Mouse (Mus musculus) CH12.LX (cell line): ENCODE measurements around the gene Runx2. TPM values are rescaled to one million over a fixed set of nuclear protein-coding genes. Genes with fewer than 3 reads are reported as not detected.

Experiments
- DNase-seq: peaks from one replicate; pipeline ENCODE4 v3.0.0-alpha.2; 2013; ENCODE audit errors: extremely low read depth
- H3K27ac ChIP-seq: 2 replicates; pipeline ENCODE4 v1.5.1; 2012; ENCODE audit warnings: low read depth, mild to moderate bottlenecking, control low read depth, moderate library complexity; ENCODE audit not compliant: insufficient read depth
- H3K27me3 ChIP-seq: replicated peaks from 2 replicates; pipeline ENCODE3; 2012; ENCODE audit warnings: inconsistent platforms
- H3K36me3 ChIP-seq, 2 experiments: replicated peaks in 1 of 2; 2 replicates each; pipeline versions ENCODE3 to v1.6.1; 2012; ENCODE audit warnings: inconsistent platforms in 1 of 2, low read length in 1 of 2, mild to moderate bottlenecking in 1 of 2, mixed read lengths in 1 of 2, moderate library complexity in 1 of 2; ENCODE audit not compliant: control insufficient read depth in 1 of 2, insufficient read depth in 1 of 2
- H3K4me1 ChIP-seq, 2 experiments: 2 replicates each; pipeline ENCODE4 v1.6.1; 2012; ENCODE audit warnings: inconsistent platforms in 1 of 2, moderate library complexity in 1 of 2; ENCODE audit not compliant: insufficient read depth in 2 of 2, control insufficient read depth in 1 of 2
- H3K4me2 ChIP-seq: 2 replicates; pipeline ENCODE4 v1.6.1; 2012; ENCODE audit warnings: low read depth, mild to moderate bottlenecking, control low read depth; ENCODE audit not compliant: poor library complexity, insufficient read depth, severe bottlenecking
- H3K4me3 ChIP-seq, 3 experiments: fragments of 150-350 bp in 1 of 3; sonication (generic) in 1 of 3; replicated peaks in 1 of 3; 2 replicates each; pipeline versions ENCODE3 to v1.5.1; 2011 to 2012; ENCODE audit warnings: low read depth in 2 of 3, low read length in 2 of 3, mild to moderate bottlenecking in 2 of 3, moderate library complexity in 2 of 3, control low read depth in 1 of 3, improper control_type of control experiment in 1 of 3, inconsistent platforms in 1 of 3, mixed read lengths in 1 of 3; ENCODE audit not compliant: poor library complexity in 1 of 3
- H3K79me2 ChIP-seq: replicated peaks from 2 replicates; pipeline ENCODE4 v1.6.1; 2012; ENCODE audit warnings: mild to moderate bottlenecking, moderate library complexity; ENCODE audit not compliant: control insufficient read depth, poor library complexity, insufficient read depth, severe bottlenecking; ENCODE audit errors: extremely low read depth
- H3K9ac ChIP-seq: 2 replicates; pipeline ENCODE4 v1.6.1; 2012; ENCODE audit warnings: low read depth, mild to moderate bottlenecking, control low read depth, moderate library complexity; ENCODE audit not compliant: insufficient read depth
- H3K9me3 ChIP-seq: replicated peaks from 2 replicates; pipeline ENCODE3; 2012; ENCODE audit warnings: low read length, inconsistent platforms, mixed read lengths
- BHLHE40 ChIP-seq: IDR thresholded peaks from 2 replicates; pipeline ENCODE4 v1.6.1; 2011; ENCODE audit warnings: mild to moderate bottlenecking, low read depth, low read length, improper control_type of control experiment
- CHD1 ChIP-seq: IDR thresholded peaks from 2 replicates; pipeline ENCODE4 v1.6.1; 2012; ENCODE audit warnings: low read depth, low read length, improper control_type of control experiment, inconsistent platforms
- EP300 ChIP-seq: IDR thresholded peaks from 2 replicates; pipeline ENCODE4 v1.6.1; 2011; ENCODE audit warnings: low read length, improper control_type of control experiment
- ETS1 ChIP-seq: conservative IDR thresholded peaks from 2 replicates; pipeline ENCODE4 v1.6.1; 2012; ENCODE audit warnings: low read depth, mild to moderate bottlenecking, inconsistent platforms, low read length, improper control_type of control experiment, moderate library complexity
- IRF4 ChIP-seq: IDR thresholded peaks from 2 replicates; pipeline ENCODE4 v1.6.1; 2014; ENCODE audit warnings: low read depth, mild to moderate bottlenecking, inconsistent platforms, low read length, improper control_type of control experiment
- JUN ChIP-seq: IDR thresholded peaks from 2 replicates; pipeline ENCODE4 v1.6.1; 2011; ENCODE audit warnings: low read depth, mild to moderate bottlenecking, low read length, improper control_type of control experiment, moderate library complexity; ENCODE audit not compliant: insufficient read depth
- JUND ChIP-seq: conservative IDR thresholded peaks from 2 replicates; pipeline ENCODE4 v1.6.1; 2011; ENCODE audit warnings: low read depth, low read length, improper control_type of control experiment
- MAZ ChIP-seq: IDR thresholded peaks from 2 replicates; pipeline ENCODE4 v1.6.1; 2012; ENCODE audit warnings: low read depth, mild to moderate bottlenecking, inconsistent platforms, low read length, improper control_type of control experiment, moderate library complexity
- MEF2A ChIP-seq: IDR thresholded peaks from 2 replicates; pipeline ENCODE4 v1.6.1; 2014; ENCODE audit warnings: low read depth, mild to moderate bottlenecking, inconsistent platforms, low read length, improper control_type of control experiment, borderline replicate concordance
- MXI1 ChIP-seq: IDR thresholded peaks from 2 replicates; pipeline ENCODE4 v1.6.1; 2011; ENCODE audit warnings: mild to moderate bottlenecking, low read depth, low read length, improper control_type of control experiment
- MYC ChIP-seq: IDR thresholded peaks from 2 replicates; pipeline ENCODE4 v1.6.1; 2011; ENCODE audit warnings: low read depth, mild to moderate bottlenecking, improper control_type of control experiment, low read length
- NELFE ChIP-seq: IDR thresholded peaks from 2 replicates; pipeline ENCODE4 v1.6.1; 2011; ENCODE audit warnings: low read depth, low read length, improper control_type of control experiment
- POLR2A ChIP-seq: IDR thresholded peaks from 2 replicates; pipeline ENCODE4 v1.6.1; 2011; ENCODE audit warnings: low read depth, mild to moderate bottlenecking, improper control_type of control experiment, low read length
- POLR2AphosphoS2 ChIP-seq: IDR thresholded peaks from 2 replicates; pipeline ENCODE4 v1.6.1; 2011; ENCODE audit warnings: low read depth, low read length, improper control_type of control experiment
- RAD21 ChIP-seq: IDR thresholded peaks from 2 replicates; pipeline ENCODE4 v1.6.1; 2011; ENCODE audit warnings: low read depth, mild to moderate bottlenecking, low read length, improper control_type of control experiment, moderate library complexity
- UBTF ChIP-seq: IDR thresholded peaks from 2 replicates; pipeline ENCODE4 v1.6.1; 2012; ENCODE audit warnings: low read depth, mild to moderate bottlenecking, inconsistent platforms, low read length, improper control_type of control experiment, moderate library complexity
- USF1 ChIP-seq: IDR thresholded peaks from 2 replicates; pipeline ENCODE4 v1.6.1; 2014; ENCODE audit warnings: low read depth, mild to moderate bottlenecking, inconsistent platforms, low read length, improper control_type of control experiment
- USF2 ChIP-seq: conservative IDR thresholded peaks from 2 replicates; pipeline ENCODE4 v1.6.1; 2011; ENCODE audit warnings: low read depth, low read length, improper control_type of control experiment
- ZC3H11A ChIP-seq: IDR thresholded peaks from 2 replicates; pipeline ENCODE4 v1.6.1; 2012; ENCODE audit warnings: low read depth, mild to moderate bottlenecking, inconsistent platforms, low read length, improper control_type of control experiment
- ZMIZ1 ChIP-seq: IDR thresholded peaks from 2 replicates; pipeline ENCODE4 v1.6.1; 2012; ENCODE audit warnings: low read depth, mild to moderate bottlenecking, inconsistent platforms, low read length, improper control_type of control experiment
- ZNF384 ChIP-seq: IDR thresholded peaks from 2 replicates; pipeline ENCODE4 v1.6.1; 2012; ENCODE audit warnings: low read depth, low read length, improper control_type of control experiment, inconsistent platforms
- dilution Hi-C: fragments of 300-500 bp; cut with MboI; formaldehyde crosslinking; loops from 2 replicates; pipeline ENCODE4 v1.14.3; 2020; ENCODE audit warnings: low sequenced_read_pairs; ENCODE audit not compliant: extremely low pct_unique_long_range_greater_than_20kb, extremely low pct_ligation_motif_present
- in situ Hi-C: fragments of 300-500 bp; cut with MboI; formaldehyde crosslinking; loops from 3 replicates; pipeline ENCODE4 v1.14.3; 2019; ENCODE audit warnings: low sequenced_read_pairs, low pct_ligation_motif_present, low pct_unique_long_range_greater_than_20kb, mixed read lengths
- polyA plus RNA-seq: library from polyadenylated mRNA; unstranded; fragments of >175 nt; gene quantifications from 2 replicates; pipeline ENCODE4 v1.2.1, GENCODE M21; 2012; ENCODE audit warnings: low read depth; ENCODE audit not compliant: insufficient read length
- total RNA-seq, 2 experiments: library from RNA; depleted of rRNA; stranded (reverse); fragments of 300-350 nt in 1 of 2; fragments of >200 nt in 1 of 2; gene quantifications; 2 replicates each; pipeline ENCODE4 v1.2.3; 2012 to 2014

Runx2 gene
- total and polyA plus RNA-seq, 3 experiments = 0.70 to 1.4 (median 1.1) TPM

DNA sequence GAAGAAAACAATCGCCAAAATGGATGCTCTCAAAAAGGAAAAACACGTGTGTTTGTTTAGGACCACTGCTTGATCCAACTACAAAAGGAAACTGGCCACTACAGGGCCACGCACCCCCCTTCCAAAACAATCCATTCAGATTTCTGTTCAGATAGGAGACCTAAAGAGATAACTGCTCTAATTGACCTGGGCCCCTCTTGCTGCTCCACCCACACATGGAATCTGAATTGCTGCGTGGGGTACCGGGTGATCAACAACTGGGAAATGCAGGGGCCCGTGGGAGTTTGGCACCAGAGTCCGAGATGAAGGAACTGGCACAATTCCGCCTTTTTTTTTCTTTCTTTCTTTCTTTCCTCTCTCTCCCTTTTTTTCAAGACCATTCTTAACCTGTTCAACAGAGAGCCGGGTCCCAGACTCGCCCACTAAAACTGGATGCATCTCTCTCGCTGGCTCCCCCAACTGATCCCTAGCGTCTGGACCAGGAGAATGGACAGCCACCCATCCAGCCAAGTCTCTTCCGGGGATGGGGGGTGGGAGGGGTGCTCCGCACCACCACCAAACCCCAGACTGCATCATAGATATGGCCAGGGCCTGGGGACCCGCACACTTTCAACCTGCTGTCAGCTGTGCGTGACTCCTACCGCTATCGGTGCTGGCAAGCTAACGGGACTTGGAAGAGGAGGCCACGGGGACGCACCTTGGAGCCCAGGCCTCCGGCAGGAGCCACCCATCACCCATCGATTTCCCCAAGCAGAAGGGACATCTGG lies 80.9 kb downstream of the Runx2 start:
- peak overlapping the region in 2 of 3 experiments; percentile 13 to 80 for H3K4me3 ChIP-seq
- H3K27me3 ChIP-seq = peaks cover 12% of the 10 kb centered on the region
- TF ChIP-seq USF1 = no peak
- no peak for TF ChIP-seq MEF2A
- no peak for TF ChIP-seq UBTF
- TF ChIP-seq ETS1 = no peak
- no peak for TF ChIP-seq CHD1
- no peak for TF ChIP-seq ZMIZ1
- TF ChIP-seq RAD21 = no peak
- no peak for TF ChIP-seq USF2
- no peak for TF ChIP-seq NELFE
- TF ChIP-seq POLR2AphosphoS2 = no peak
- no peak for TF ChIP-seq ZC3H11A
- no peak for TF ChIP-seq MYC
- no peak for TF ChIP-seq BHLHE40
- no peak for TF ChIP-seq MAZ
- TF ChIP-seq POLR2A = no peak
- TF ChIP-seq ZNF384 = no peak
- no peak for DNase-seq
- no peak overlapping the region for H3K27ac ChIP-seq
- no peak overlapping the region for H3K9ac ChIP-seq
- H3K4me1 ChIP-seq = peaks cover under 1 to 3% of the 10 kb centered on the region in 2 experiments; a peak in 3 of 4 replicates
- dilution Hi-C loops = no loop called here
- H3K9me3 ChIP-seq = peaks cover 8% of the 10 kb centered on the region
- H3K4me2 ChIP-seq = peak overlapping the region; percentile 31
- H3K79me2 ChIP-seq = no peaks in the 10 kb centered on the region
- H3K36me3 ChIP-seq = no peaks in the 10 kb centered on the region
- in situ Hi-C loops = loop anchor here (10.0 to 25.0 kb wide), 4 partner anchors 269 to 654 kb away; no protein-coding TSS in a partner anchor

DNA sequence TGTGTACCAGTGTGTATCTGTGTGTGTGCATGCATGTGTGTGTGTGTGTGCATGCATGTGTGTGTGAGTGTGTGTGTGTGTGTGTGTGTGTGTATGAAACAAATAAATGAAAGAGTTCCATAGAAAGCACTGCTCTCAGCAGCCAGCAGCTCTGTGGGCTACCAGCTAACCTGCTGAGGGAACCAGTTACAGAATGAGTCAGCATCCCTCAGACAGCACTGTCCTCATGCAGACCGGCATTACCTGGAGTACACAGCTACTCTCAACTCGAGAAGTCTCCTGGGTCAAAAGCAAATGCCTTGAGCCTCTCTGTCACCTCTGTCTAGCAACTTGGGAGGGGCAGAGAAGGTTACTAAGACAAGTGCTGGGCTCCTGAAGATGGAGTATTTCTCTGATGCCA lies 86.1 kb downstream of the Runx2 start:
- no peaks in the 10 kb centered on the region for H3K79me2 ChIP-seq
- TF ChIP-seq RAD21 (no peak), ETS1 (no peak), JUN (peak; percentile 72), IRF4 (peak; percentile 89), MXI1 (0 out of 2 replicates have a peak, but pooled peaks have one; percentile 24), EP300 (peak; percentile 61), JUND (peak; percentile 88)
- H3K9ac ChIP-seq = no peak overlapping the region
- dilution Hi-C loops (no loop called here), in situ Hi-C loops (loop anchor here (25.0 kb wide), 2 partner anchors 466 to 659 kb away; no protein-coding TSS in a partner anchor)
- peaks cover 5 to 7% of the 10 kb centered on the region in 2 experiments for H3K4me1 ChIP-seq
- H3K9me3 ChIP-seq = no peaks in the 10 kb centered on the region
- H3K27ac ChIP-seq = no peak overlapping the region
- no peak overlapping the region for H3K4me2 ChIP-seq
- DNase-seq = peak; percentile 25
- no peaks in the 10 kb centered on the region for H3K27me3 ChIP-seq
- H3K36me3 ChIP-seq = peaks cover 0 to 6% of the 10 kb centered on the region in 2 experiments
- peak overlapping the region in 1 of 3 experiments; percentile 29 for H3K4me3 ChIP-seq
